Mouse (Mus musculus) CH12.LX (cell line): ENCODE results near the gene Gm21970.

Experiments
- CHD2 ChIP-seq: IDR thresholded peaks from 2 replicates; pipeline ENCODE4 v1.6.1; 2011; ENCODE audit warnings: low read length, improper control_type of control experiment
- CTCF ChIP-seq, 2 experiments: IDR thresholded peaks in 1 of 2; conservative IDR thresholded peaks in 1 of 2; 2 replicates each; pipeline ENCODE4 v1.5.1; 2011 to 2012; ENCODE audit warnings: low read depth in 2 of 2, low read length in 2 of 2, improper control_type of control experiment in 1 of 2, inconsistent platforms in 1 of 2, mild to moderate bottlenecking in 1 of 2, moderate library complexity in 1 of 2
- EP300 ChIP-seq: IDR thresholded peaks from 2 replicates; pipeline ENCODE4 v1.6.1; 2011; ENCODE audit warnings: low read length, improper control_type of control experiment
- ETS1 ChIP-seq: conservative IDR thresholded peaks from 2 replicates; pipeline ENCODE4 v1.6.1; 2012; ENCODE audit warnings: low read depth, mild to moderate bottlenecking, inconsistent platforms, low read length, improper control_type of control experiment, moderate library complexity
- HCFC1 ChIP-seq: IDR thresholded peaks from 2 replicates; pipeline ENCODE4 v1.6.1; 2012; ENCODE audit warnings: low read depth, mild to moderate bottlenecking, inconsistent platforms, low read length, improper control_type of control experiment
- MAFK ChIP-seq: IDR thresholded peaks from 2 replicates; pipeline ENCODE4 v1.6.1; 2011; ENCODE audit warnings: low read length, improper control_type of control experiment; ENCODE audit not compliant: insufficient replicate concordance
- MAX ChIP-seq: IDR thresholded peaks from 2 replicates; pipeline ENCODE4 v1.6.1; 2011; ENCODE audit warnings: low read length, improper control_type of control experiment
- MAZ ChIP-seq: IDR thresholded peaks from 2 replicates; pipeline ENCODE4 v1.6.1; 2012; ENCODE audit warnings: low read depth, mild to moderate bottlenecking, inconsistent platforms, low read length, improper control_type of control experiment, moderate library complexity
- NELFE ChIP-seq: IDR thresholded peaks from 2 replicates; pipeline ENCODE4 v1.6.1; 2011; ENCODE audit warnings: low read depth, low read length, improper control_type of control experiment
- POLR2A ChIP-seq: IDR thresholded peaks from 2 replicates; pipeline ENCODE4 v1.6.1; 2011; ENCODE audit warnings: low read depth, mild to moderate bottlenecking, improper control_type of control experiment, low read length
- TBP ChIP-seq: conservative IDR thresholded peaks from 2 replicates; pipeline ENCODE4 v1.6.1; 2011; ENCODE audit warnings: low read depth, low read length, improper control_type of control experiment
- USF1 ChIP-seq: IDR thresholded peaks from 2 replicates; pipeline ENCODE4 v1.6.1; 2014; ENCODE audit warnings: low read depth, mild to moderate bottlenecking, inconsistent platforms, low read length, improper control_type of control experiment
- ZC3H11A ChIP-seq: IDR thresholded peaks from 2 replicates; pipeline ENCODE4 v1.6.1; 2012; ENCODE audit warnings: low read depth, mild to moderate bottlenecking, inconsistent platforms, low read length, improper control_type of control experiment
- ZNF384 ChIP-seq: IDR thresholded peaks from 2 replicates; pipeline ENCODE4 v1.6.1; 2012; ENCODE audit warnings: low read depth, low read length, improper control_type of control experiment, inconsistent platforms

DNA sequence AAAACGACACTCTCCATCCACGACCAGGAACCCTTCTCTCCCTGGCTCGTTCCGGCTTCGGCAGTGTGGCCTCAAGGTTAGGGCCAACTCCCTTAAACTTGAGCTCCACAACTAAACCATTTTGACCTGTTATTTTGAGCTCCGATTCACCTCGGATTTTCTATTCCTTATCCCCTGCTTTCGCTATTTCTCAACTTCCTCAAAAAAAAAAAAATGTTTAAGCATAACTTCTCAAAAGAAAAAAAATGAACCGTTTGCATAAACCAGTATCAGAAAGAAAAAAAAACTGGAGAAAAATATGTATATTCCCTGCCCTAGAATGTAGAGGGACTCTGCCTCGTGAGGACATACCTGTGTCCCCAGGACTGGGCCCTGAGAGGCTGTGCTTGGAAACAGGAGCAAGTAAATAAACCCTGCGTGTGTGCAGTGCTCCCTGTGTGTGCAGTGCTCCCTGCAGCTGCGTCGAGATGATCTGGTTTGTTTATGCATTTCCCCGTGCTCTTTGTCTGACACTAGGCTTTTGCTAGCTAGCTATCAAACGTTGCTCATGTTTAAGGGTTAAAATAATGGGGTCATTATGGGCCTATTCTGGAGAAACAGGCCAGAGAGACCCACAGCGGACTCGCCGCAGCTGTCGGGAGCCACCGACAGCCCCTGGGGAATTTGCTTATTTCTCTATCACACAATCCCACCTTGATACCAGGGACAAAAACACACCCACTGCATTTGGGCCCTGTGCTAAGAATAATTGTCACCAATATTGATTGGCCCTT lies 43.8 kb upstream of the Gm21970 start:
- TF ChIP-seq CTCF (conservative IDR thresholded peaks at IDR 0.05 in 1 of 2, IDR thresholded peaks at IDR 0.05 in 1 of 2; ENCODE audit: low read depth in 2 of 2, low read length in 2 of 2) (no peak), MAX (no peak), USF1 (no peak), POLR2A (no peak), NELFE (no peak), TBP (no peak), ETS1 (no peak), EP300 (peak; percentile 53), MAFK (no peak), HCFC1 (no peak), CHD2 (no peak), ZNF384 (peak; percentile 95), ZC3H11A (no peak), MAZ (no peak)
